Mouse (Mus musculus) myocyte (in vitro differentiated cells): ENCODE measurements around the gene Sptssa.

Source experiments
- CEBPB ChIP-seq: IDR thresholded peaks from 2 replicates; pipeline ENCODE4 v1.6.1; 2011; ENCODE audit warnings: mild to moderate bottlenecking, moderate library complexity; ENCODE audit not compliant: poor library complexity, insufficient read depth, severe bottlenecking
- E2F4 ChIP-seq: IDR thresholded peaks from one replicate; pipeline ENCODE4 v1.6.1; 2011; ENCODE audit warnings: mild to moderate bottlenecking, control low read depth, moderate library complexity; ENCODE audit not compliant: insufficient read depth
- MAX ChIP-seq: IDR thresholded peaks from one replicate; pipeline ENCODE4 v1.6.1; 2011; ENCODE audit warnings: low read depth, mild to moderate bottlenecking, control low read depth
- MYOD1 ChIP-seq, 3 experiments: IDR thresholded peaks; one replicate each; pipeline ENCODE4 v1.6.1; 2011; ENCODE audit warnings: control low read depth in 2 of 3, low read depth in 2 of 3, mild to moderate bottlenecking in 2 of 3, moderate library complexity in 1 of 3; ENCODE audit not compliant: insufficient read length in 2 of 3, control insufficient read depth in 1 of 3
- MYOG ChIP-seq, 3 experiments: IDR thresholded peaks; one replicate each; pipeline ENCODE4 v1.6.1; 2011; ENCODE audit warnings: control low read depth in 2 of 3, low read depth in 2 of 3, mild to moderate bottlenecking in 2 of 3; ENCODE audit not compliant: insufficient read length in 2 of 3, control insufficient read depth in 1 of 3, insufficient read depth in 1 of 3
- POLR2A ChIP-seq: IDR thresholded peaks from one replicate; pipeline ENCODE4 v1.6.1; 2011; ENCODE audit warnings: low read depth, mild to moderate bottlenecking, control low read depth, moderate library complexity; ENCODE audit not compliant: insufficient read length
- POLR2AphosphoS2 ChIP-seq: IDR thresholded peaks from one replicate; pipeline ENCODE4 v1.6.1; 2011; ENCODE audit warnings: low read depth, control low read depth; ENCODE audit not compliant: insufficient read length
- REST ChIP-seq: IDR thresholded peaks from one replicate; pipeline ENCODE4 v1.6.1; 2011; ENCODE audit warnings: mild to moderate bottlenecking, control low read depth, moderate library complexity; ENCODE audit not compliant: insufficient read depth, insufficient read length
- SRF ChIP-seq: IDR thresholded peaks from one replicate; pipeline ENCODE4 v1.6.1; 2011; ENCODE audit warnings: low read depth; ENCODE audit not compliant: control insufficient read depth, insufficient read length
- TCF12 ChIP-seq: IDR thresholded peaks from one replicate; pipeline ENCODE4 v1.6.1; 2011; ENCODE audit warnings: mild to moderate bottlenecking, control low read depth; ENCODE audit not compliant: poor library complexity, insufficient read depth, severe bottlenecking
- TCF3 ChIP-seq: IDR thresholded peaks from one replicate; pipeline ENCODE4 v1.6.1; 2011; ENCODE audit warnings: low read depth, control low read depth; ENCODE audit not compliant: insufficient read length
- USF1 ChIP-seq: IDR thresholded peaks from one replicate; pipeline ENCODE4 v1.6.1; 2011; ENCODE audit warnings: low read depth, mild to moderate bottlenecking, control low read depth, moderate library complexity

- TF ChIP-seq CEBPB: no peak
- no peak for TF ChIP-seq MYOD1 (IDR thresholded peaks at IDR 0.05; ENCODE audit: control insufficient read depth in 1 of 3, insufficient read length in 2 of 3, low read depth in 2 of 3)
- TF ChIP-seq MYOG (IDR thresholded peaks at IDR 0.05; ENCODE audit: control insufficient read depth in 1 of 3, insufficient read depth in 1 of 3, insufficient read length in 2 of 3, low read depth in 2 of 3): no peak
- TF ChIP-seq MAX: no peak
- TF ChIP-seq POLR2A: no peak
- no peak for TF ChIP-seq USF1
- no peak for TF ChIP-seq E2F4
- no peak for TF ChIP-seq POLR2AphosphoS2
- no peak for TF ChIP-seq TCF12
- no peak for TF ChIP-seq SRF
- no peak for TF ChIP-seq TCF3
- no peak for TF ChIP-seq REST
These were observed 5.2 kb downstream of the Sptssa start for GRCm38 (mm10) chr12:54651158-54651557.
